Mouse (Mus musculus) lung, postnatal 0 days (tissue): ENCODE measurements around the gene Yrdc.

Source experiments
- CTCF ChIP-seq: IDR thresholded peaks from 2 replicates; pipeline ENCODE4 v1.5.1; 2016; ENCODE audit warnings: antibody characterized with exemption, mild to moderate bottlenecking
- EP300 ChIP-seq: IDR thresholded peaks from 2 replicates; pipeline ENCODE4 v1.6.1; 2016; ENCODE audit warnings: antibody characterized with exemption, mild to moderate bottlenecking, control low read depth

DNA sequence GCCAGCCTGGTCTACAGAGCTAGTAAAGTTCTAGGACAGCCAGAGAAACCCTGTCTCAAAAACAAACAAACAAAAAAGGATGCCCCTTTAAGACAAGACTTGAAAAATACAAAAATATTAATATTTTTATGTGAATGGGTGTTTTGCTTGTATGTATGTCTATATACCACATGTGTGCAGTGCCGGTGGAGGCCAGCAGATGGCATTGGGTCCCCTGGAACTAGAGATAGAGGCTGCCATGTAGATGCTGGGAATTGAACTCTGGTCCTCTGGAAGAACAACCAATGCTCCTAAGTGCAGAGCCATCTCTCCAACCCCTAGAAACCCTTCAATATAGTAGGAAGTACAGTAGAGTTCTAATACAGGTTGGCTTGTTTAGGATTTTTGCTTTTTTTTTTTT lies 9.5 kb upstream of the Yrdc start:
- TF ChIP-seq CTCF: no peak
- no peak for TF ChIP-seq EP300
